Mouse (Mus musculus) E14TG2a.4 (cell line): ENCODE measurements around the gene Dapk2.
A peak's percentile ranks its signal among the peaks of the same experiment; 100 is the strongest.

Source experiments
- H3K27me3 ChIP-seq: 2 replicates; pipeline ENCODE4 v1.6.1; 2014; ENCODE audit warnings: low read length, control low read depth; ENCODE audit not compliant: insufficient read depth
- H3K36me3 ChIP-seq: 2 replicates; pipeline ENCODE4 v1.6.1; 2014; ENCODE audit warnings: low read length, control low read depth; ENCODE audit not compliant: insufficient read depth
- H3K4me1 ChIP-seq: replicated peaks from 2 replicates; pipeline ENCODE4 v1.6.1; 2014; ENCODE audit warnings: low read depth, low read length, control low read depth
- H3K4me3 ChIP-seq: replicated peaks from 2 replicates; pipeline ENCODE4 v1.5.1; 2014; ENCODE audit warnings: mild to moderate bottlenecking, low read length
- H3K9me3 ChIP-seq: 2 replicates; pipeline ENCODE4 v1.6.1; 2014; ENCODE audit warnings: low read length, control low read depth
- CTCF ChIP-seq: conservative IDR thresholded peaks from 2 replicates; pipeline ENCODE4 v1.5.1; 2014; ENCODE audit warnings: low read length
- NANOG ChIP-seq: IDR thresholded peaks from 2 replicates; pipeline ENCODE4 v1.6.1; 2014; ENCODE audit warnings: borderline replicate concordance, low read length, mixed read lengths
- POU5F1 ChIP-seq: IDR thresholded peaks from 2 replicates; pipeline ENCODE4 v1.6.1; 2014; ENCODE audit warnings: low read length, borderline replicate concordance

Gene Dapk2

DNA sequence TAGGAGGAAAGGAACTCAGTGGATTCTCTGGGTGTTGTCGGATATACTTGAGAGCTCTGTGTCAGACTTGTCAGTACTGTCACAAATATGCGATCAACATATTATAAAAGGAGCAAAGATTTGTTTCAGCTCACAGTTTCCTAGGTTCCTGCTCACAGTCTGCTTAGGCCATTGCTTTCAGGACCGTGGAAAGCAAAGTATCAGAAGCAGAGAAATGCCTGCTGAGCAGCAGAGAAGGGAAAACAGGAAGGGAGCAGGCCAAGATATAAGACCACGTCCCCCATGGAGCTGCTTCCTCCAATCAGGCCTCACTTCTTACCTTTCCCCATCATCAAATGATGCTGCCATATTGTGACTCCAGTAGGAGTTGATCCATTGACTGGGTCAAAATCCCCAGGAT lies 140.8 kb downstream of the Dapk2 start:
- no peaks in the 10 kb centered on the region for H3K27me3 ChIP-seq
- H3K36me3 ChIP-seq, result 0 out of 2 replicates have a peak, but pooled peaks cover 3% of the 10 kb centered on the region
- no peaks in the 10 kb centered on the region for H3K4me1 ChIP-seq
- H3K4me3 ChIP-seq, result no peak overlapping the region
- TF ChIP-seq NANOG (no peak), CTCF (no peak), POU5F1 (no peak)
- peaks cover 35% of the 10 kb centered on the region for H3K9me3 ChIP-seq

- Histone ChIP-seq H3K9me3 (peaks cover 26% of the 10 kb centered on the region), H3K27me3 (no peaks in the 10 kb centered on the region), H3K4me1 (peaks cover 11% of the 10 kb centered on the region), H3K36me3 (0 out of 2 replicates have a peak, but pooled peaks cover 2% of the 10 kb centered on the region), H3K4me3 (no peak overlapping the region)
- no peak for TF ChIP-seq CTCF
- no peak for TF ChIP-seq NANOG
- no peak for TF ChIP-seq POU5F1
These were observed 142.5 kb downstream of the Dapk2 start for GRCm38 (mm10) chr9:66300448-66301027.

DNA sequence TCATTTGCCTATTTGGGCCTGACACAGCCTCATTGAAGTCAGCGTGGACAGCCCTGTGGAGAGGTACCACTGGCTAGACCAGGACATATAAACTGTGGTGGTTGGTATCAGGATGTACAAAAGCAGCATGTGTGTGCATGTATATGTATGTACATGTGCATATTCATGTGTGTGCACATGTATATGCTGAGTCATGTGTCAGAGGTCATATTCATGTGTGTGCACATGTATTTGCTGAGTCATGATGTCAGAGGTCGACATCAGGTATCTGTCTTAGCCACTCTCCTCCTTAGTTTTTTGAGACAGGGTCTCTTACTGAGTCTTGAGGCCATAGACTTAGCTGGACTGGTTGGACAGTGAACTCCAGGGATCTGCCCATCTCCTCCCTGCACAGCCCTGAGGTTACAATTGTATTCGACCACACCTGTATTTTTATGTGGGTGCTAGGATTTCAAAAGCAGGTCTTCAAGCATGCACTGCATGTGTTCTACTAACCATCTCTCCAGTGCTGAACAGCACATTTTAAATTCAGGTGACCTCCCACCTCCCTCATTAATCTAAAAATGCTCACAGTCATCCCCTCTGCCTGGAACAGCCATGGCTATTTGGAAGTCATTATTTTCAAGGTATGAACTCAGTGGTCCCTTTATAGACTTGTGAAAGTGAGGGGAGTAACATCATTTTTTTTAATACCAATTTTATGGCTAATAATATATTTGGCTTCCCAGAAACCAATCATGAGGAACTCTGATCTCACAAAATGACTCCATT lies 146.5 kb downstream of the Dapk2 start:
- Histone ChIP-seq H3K9me3 (peaks cover 13% of the 10 kb centered on the region; the same call in 1 of the 2 replicates), H3K4me1 (peaks cover 13% of the 10 kb centered on the region), H3K27me3 (peaks cover 7% of the 10 kb centered on the region; the same call in 1 of the 2 replicates), H3K36me3 (no peaks in the 10 kb centered on the region), H3K4me3 (no peak overlapping the region)
- TF ChIP-seq POU5F1 (no peak), NANOG (no peak)

GRCm38 (mm10) chr9:66305121-66306112 lies 147.4 kb downstream of the Dapk2 start:
- no peaks in the 10 kb centered on the region for H3K36me3 ChIP-seq
- TF ChIP-seq POU5F1 (no peak), CTCF (no peak), NANOG (no peak)
- H3K4me3 ChIP-seq, result peak overlapping the region; percentile 56
- H3K4me1 ChIP-seq, result peaks cover 13% of the 10 kb centered on the region
- H3K9me3 ChIP-seq, result peaks cover 13% of the 10 kb centered on the region; the same call in 1 of the 2 replicates
- peaks cover 7% of the 10 kb centered on the region; the same call in 1 of the 2 replicates for H3K27me3 ChIP-seq

GRCm38 (mm10) chr9:66306414-66306813 lies 148.4 kb downstream of the Dapk2 start:
- TF ChIP-seq POU5F1 (no peak), CTCF (no peak), NANOG (no peak)
- no peaks in the 10 kb centered on the region for H3K36me3 ChIP-seq
- peaks cover 7% of the 10 kb centered on the region; the same call in 1 of the 2 replicates for H3K27me3 ChIP-seq
- H3K4me1 ChIP-seq, result peaks cover 14% of the 10 kb centered on the region
- H3K9me3 ChIP-seq, result peaks cover 13% of the 10 kb centered on the region; the same call in 1 of the 2 replicates
- H3K4me3 ChIP-seq, result no peak overlapping the region

GRCm38 (mm10) chr9:66307341-66307740 lies 149.3 kb downstream of the Dapk2 start:
- Histone ChIP-seq H3K27me3 (peaks cover 7% of the 10 kb centered on the region; the same call in 1 of the 2 replicates), H3K36me3 (no peaks in the 10 kb centered on the region), H3K4me3 (no peak overlapping the region), H3K4me1 (peaks cover 18% of the 10 kb centered on the region), H3K9me3 (peaks cover 8% of the 10 kb centered on the region; the same call in 1 of the 2 replicates)
- TF ChIP-seq POU5F1 (no peak), CTCF (no peak), NANOG (no peak)

GRCm38 (mm10) chr9:66308741-66309140 lies 150.7 kb downstream of the Dapk2 start:
- Histone ChIP-seq H3K4me1 (peaks cover 18% of the 10 kb centered on the region), H3K36me3 (no peaks in the 10 kb centered on the region), H3K9me3 (peaks cover 8% of the 10 kb centered on the region; the same call in 1 of the 2 replicates), H3K27me3 (peaks cover 7% of the 10 kb centered on the region; the same call in 1 of the 2 replicates), H3K4me3 (no peak overlapping the region)
- TF ChIP-seq NANOG (no peak), CTCF (no peak)
